Mouse (Mus musculus): ENCODE results near the gene Cldn13. TPM values are rescaled to one million over a fixed set of nuclear protein-coding genes. Genes with fewer than 3 reads are reported as not detected.

Gene Cldn13
- total RNA-seq, 2 experiments from 2014 or later, result not detected

GRCm38 (mm10) chr5:134929988-134930387, 14.7 kb upstream of the Cldn13 start:
- Histone ChIP-seq H3K4me3 (no peak overlapping the region), H3K27ac (no peak overlapping the region)
- TF ChIP-seq CTCF (IDR thresholded peaks at IDR 0.05), result no peak
- intact Hi-C loops (cut with DNase I), result no loop called here
- no peak for DNase-seq

- Histone ChIP-seq H3K27ac (no peak overlapping the region), H3K4me3 (no peak overlapping the region)
- no peak for DNase-seq
- no peak for TF ChIP-seq CTCF (IDR thresholded peaks at IDR 0.05)
- intact Hi-C loops (cut with DNase I), result no loop called here
These were observed 11.4 kb upstream of the Cldn13 start for GRCm38 (mm10) chr5:134926726-134927125.

GRCm38 (mm10) chr5:134923141-134923540, 7.8 kb upstream of the Cldn13 start:
- TF ChIP-seq CTCF (IDR thresholded peaks at IDR 0.05), result no peak
- no peak for DNase-seq
- H3K4me3 ChIP-seq, result no peak overlapping the region
- H3K27ac ChIP-seq, result no peak overlapping the region
- intact Hi-C loops (cut with DNase I), result no loop called here

DNA sequence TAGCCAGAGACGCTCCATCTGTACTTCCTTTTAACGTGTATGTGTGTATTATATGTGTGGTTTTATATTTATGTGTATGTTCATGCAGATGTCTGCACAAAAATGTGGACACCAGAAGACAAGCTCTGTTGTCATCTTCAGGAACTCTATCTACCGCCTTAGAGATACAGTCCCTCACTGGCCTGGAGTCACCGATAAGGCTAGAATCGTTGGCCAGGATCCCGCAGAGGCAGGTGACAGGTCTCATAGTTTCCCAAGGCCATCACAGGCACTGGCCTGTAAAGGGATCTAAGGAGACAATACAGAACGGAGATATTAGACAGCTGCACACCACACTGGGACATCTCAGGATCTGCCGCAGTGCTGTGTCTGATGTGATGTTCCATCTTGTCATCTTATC, 5.8 kb upstream of the Cldn13 start:
- intact Hi-C loops (cut with DNase I), result no loop called here
- no peak overlapping the region for H3K4me3 ChIP-seq
- DNase-seq, result no peak
- no peak for TF ChIP-seq CTCF (IDR thresholded peaks at IDR 0.05)
- no peak overlapping the region for H3K27ac ChIP-seq

DNA sequence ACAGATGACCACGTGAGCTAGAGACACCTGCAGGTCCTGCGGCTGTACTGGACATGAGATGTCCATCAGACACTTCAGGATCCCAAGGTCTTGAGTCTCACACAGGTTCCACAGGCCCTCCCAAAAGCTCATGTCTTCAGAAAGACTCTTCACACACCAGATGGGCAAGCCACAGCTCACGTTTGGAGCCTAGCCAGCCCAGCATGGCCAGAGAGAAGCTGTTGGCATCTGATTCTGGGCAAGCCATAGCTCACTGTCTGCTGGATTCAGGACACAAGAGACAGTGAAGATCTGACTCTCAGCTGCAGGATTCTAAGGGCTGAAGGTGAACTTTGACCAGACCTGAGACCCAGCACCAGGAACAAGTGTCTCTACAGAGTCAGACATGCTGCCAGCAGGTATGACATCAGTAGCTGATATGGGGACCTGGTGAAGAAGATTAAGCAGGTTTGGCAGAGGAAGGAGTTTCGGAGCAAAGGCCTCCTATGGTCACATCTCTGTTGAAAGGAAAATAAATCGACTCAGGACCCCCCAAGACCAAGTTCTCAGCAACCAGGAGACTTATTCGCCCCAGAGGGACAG, 4.9 kb upstream of the Cldn13 start:
- intact Hi-C loops (cut with DNase I), result no loop called here
- DNase-seq, result no peak
- TF ChIP-seq CTCF (IDR thresholded peaks at IDR 0.05), result no peak
- H3K4me3 ChIP-seq, result no peak overlapping the region
- H3K27ac ChIP-seq, result no peak overlapping the region

DNA sequence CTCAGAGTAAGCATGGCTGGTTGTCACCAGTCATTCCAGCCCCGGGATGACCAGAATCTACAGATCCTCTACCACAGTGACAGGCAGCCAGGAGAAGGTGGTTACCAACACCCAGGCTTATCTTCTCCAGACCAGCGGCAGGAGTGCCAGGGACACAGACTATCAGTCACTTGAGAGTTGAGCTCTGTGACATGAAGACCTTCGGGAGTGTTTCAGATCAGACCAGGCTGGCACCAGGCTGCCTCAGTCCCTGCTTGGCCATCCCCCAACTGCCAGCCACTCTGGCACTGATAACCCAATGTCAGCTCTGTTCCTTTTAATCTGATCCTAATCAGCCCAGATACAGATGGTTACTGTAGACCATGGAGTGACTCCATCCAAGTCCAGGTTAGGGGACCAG, 3.8 kb upstream of the Cldn13 start:
- no peak overlapping the region for H3K27ac ChIP-seq
- intact Hi-C loops (cut with DNase I), result no loop called here
- TF ChIP-seq CTCF (IDR thresholded peaks at IDR 0.05), result no peak
- no peak for DNase-seq
- H3K4me3 ChIP-seq, result no peak overlapping the region

GRCm38 (mm10) chr5:134918071-134918832, 2.9 kb upstream of the Cldn13 start:
- TF ChIP-seq CTCF (IDR thresholded peaks at IDR 0.05), result peak; percentile 76
- intact Hi-C loops (cut with DNase I), result no loop called here
- no peak overlapping the region for H3K4me3 ChIP-seq
- H3K27ac ChIP-seq, result no peak overlapping the region
- DNase-seq, result peak; percentile 70

GRCm38 (mm10) chr5:134914510-134914909, 816 bp downstream of the Cldn13 start:
- Histone ChIP-seq H3K4me3 (no peak overlapping the region), H3K27ac (no peak overlapping the region)
- DNase-seq, result no peak
- TF ChIP-seq CTCF (IDR thresholded peaks at IDR 0.05), result no peak
- intact Hi-C loops (cut with DNase I), result no loop called here

DNA sequence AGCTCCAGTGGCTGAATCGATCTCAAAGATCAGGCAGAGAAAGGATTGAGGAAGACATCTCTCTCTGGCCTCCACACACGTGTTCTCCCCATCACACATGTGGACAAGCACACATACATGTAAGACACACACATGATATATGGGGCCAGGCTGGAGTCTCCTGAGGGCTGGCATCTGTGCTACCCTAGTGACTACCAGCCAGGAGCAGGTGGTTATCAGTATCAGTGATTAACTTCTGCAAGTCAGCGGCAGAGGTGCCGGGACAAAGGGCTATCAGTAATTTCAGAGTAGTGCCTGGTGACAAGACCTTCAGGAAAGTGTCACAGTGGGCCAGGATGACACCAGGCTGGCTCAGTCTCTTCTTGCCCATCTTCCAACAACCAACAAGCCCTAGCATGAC, 1.6 kb downstream of the Cldn13 start:
- no peak for TF ChIP-seq CTCF (IDR thresholded peaks at IDR 0.05)
- Histone ChIP-seq H3K27ac (no peak overlapping the region), H3K4me3 (no peak overlapping the region)
- DNase-seq, result no peak
- intact Hi-C loops (cut with DNase I), result no loop called here

- Histone ChIP-seq H3K4me3 (no peak overlapping the region), H3K27ac (no peak overlapping the region)
- no peak for DNase-seq
- TF ChIP-seq CTCF (IDR thresholded peaks at IDR 0.05), result no peak
- intact Hi-C loops (cut with DNase I), result no loop called here
These were observed 2.0 kb downstream of the Cldn13 start for GRCm38 (mm10) chr5:134913352-134913751.

DNA sequence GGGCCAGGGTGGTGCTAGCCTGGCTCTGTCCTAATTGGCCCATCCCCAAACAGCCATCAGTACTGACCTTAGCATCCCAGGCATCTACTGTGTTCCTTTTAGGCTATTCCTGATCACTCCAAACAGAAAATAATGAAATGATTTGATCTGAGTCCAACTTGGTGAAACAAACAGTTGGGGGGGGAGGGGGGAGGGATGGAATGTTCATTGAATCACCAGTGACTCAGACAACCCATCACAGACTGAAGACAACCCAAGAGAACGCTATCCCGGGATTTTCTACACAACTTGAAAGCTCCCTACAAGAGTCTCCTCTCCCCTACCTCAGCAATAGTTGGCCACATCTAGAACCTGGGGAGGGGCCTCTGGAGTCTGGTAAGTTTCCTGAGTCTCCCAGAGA, 3.4 kb downstream of the Cldn13 start:
- intact Hi-C loops (cut with DNase I), result no loop called here
- Histone ChIP-seq H3K27ac (no peak overlapping the region), H3K4me3 (no peak overlapping the region)
- DNase-seq, result no peak
- TF ChIP-seq CTCF (IDR thresholded peaks at IDR 0.05), result no peak

DNA sequence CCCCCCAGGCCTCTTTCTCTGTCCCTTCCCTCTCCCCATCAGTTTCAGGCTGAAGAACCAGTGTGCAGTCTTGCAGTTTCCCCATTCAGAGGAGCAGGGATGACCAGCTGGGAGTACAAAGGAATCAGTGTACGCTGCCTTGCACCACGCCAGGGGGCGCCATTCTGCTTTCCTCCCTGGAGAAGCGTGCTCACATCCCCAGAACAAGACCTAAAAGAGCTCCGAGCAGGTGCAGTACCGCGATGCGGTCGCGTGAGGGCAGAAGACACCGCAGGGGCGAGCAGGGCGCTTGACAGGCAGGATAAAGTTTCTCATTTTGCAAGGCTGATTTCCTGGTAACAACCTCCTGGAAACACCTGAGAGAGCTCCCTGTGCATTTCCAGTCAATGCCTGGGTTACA, 8.2 kb downstream of the Cldn13 start:
- peak overlapping the region; percentile 29; the same call in 1 of the 2 replicates for H3K4me3 ChIP-seq
- peak; percentile 96 for TF ChIP-seq CTCF (IDR thresholded peaks at IDR 0.05)
- intact Hi-C loops (cut with DNase I), result loop anchor here (1.0 kb wide), 1 partner anchor 58 kb away; no protein-coding TSS in a partner anchor

DNA sequence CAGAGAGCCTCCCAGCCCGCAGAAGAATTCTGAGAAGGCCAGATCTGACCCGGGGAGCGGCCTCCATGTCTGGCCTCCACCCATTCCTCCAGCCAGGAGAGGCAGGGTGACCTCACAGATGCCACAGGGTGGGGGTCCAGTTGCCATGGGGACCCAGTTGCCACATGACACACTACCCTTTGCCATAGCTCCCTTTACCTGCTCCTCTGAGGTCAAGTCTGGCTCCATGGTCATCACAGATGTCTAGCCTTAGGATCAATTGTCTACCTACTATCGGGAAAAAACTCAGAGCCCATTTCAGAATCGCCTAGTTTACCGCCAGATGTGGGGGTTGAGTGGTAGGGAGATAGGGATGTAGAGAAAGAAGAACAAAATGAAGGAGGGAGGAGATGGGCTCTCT, 8.7 kb downstream of the Cldn13 start, which contains the start of gene Tmem270:
Tmem270 (minus strand) TSS at position 101 of the 400 bp plus-strand sequence.
- Histone ChIP-seq H3K27ac (no peak within 1 kb of the TSS), H3K4me3 (peak within 1 kb of the TSS; percentile 29; the same call in 1 of the 2 replicates)
- no peak for DNase-seq
- TF ChIP-seq CTCF (IDR thresholded peaks at IDR 0.05), result no peak
- intact Hi-C loops (cut with DNase I), result loop anchor here (1.0 kb wide), 1 partner anchor 59 kb away; no protein-coding TSS in a partner anchor

More for the DNA sequence above, 8.2 kb downstream of the Cldn13 start:
- no peak overlapping the region for H3K27ac ChIP-seq
- peak; percentile 94 for DNase-seq
